ENCODE assay signal across 8 mouse cellular contexts in the genomic region with DNA sequence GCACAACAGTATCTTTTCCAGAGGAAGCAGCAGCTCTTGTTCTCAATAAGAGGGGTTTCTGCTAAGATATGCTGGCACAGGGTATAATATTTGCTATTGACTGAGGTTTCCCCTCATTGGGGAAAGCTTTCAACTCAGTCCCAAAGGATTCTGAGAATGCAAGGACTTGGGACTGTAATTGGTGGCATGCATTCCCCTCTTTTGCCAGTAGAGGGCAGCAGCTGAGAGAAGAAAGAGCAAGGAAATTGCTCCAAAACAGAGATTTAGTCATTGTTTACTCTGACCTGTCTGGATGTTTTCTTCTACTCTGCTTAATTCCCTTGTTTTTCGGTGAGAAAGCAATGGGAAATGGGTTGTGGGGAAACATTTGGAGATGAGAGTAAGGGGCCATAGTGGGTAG. TPM values are rescaled to one million over a fixed set of nuclear protein-coding genes. Genes with fewer than 3 reads are reported as not detected.
DNase-seq lines count a peak whose midpoint lies in the region; ATAC-seq and TF ChIP-seq lines count a peak whose summit lies in the region.
"Had no signal": no experiment of that assay in that cellular context is flagged by ENCODE, and none has a peak within 500 bp of the region (broad histone marks: within the 10 kb centered on the region; RNA-seq: fewer than 3 reads in every experiment).

No protein-coding gene starts in this region.

- H3K27me3 ChIP-seq in intestine, postnatal 0 days (replicated peaks; ENCODE audit: control insufficient read depth, insufficient read depth, low read length): no peaks in the 10 kb centered on the region
- H3K27me3 ChIP-seq in intestine, embryonic 15.5 days (replicated peaks): no peaks in the 10 kb centered on the region
- no peaks in the 10 kb centered on the region for H3K27me3 ChIP-seq in liver, postnatal 0 days (ENCODE audit: insufficient read depth, low read length)
- H3K27me3 ChIP-seq: embryonic facial prominence, embryonic 12.5 days had no signal

- H3K4me2 ChIP-seq in intestine, postnatal 0 days (replicated peaks; ENCODE audit: low read depth): no peak overlapping the region
- H3K4me2 ChIP-seq in intestine, embryonic 15.5 days (replicated peaks): no peak overlapping the region
- H3K4me2 ChIP-seq in liver, postnatal 0 days (ENCODE audit: low read depth, low read length): no peak overlapping the region
- H3K4me2 ChIP-seq: embryonic facial prominence, embryonic 12.5 days had no signal

- H3K9ac ChIP-seq in intestine, postnatal 0 days (ENCODE audit: low read depth, low read length): no peak overlapping the region
- no peak overlapping the region for H3K9ac ChIP-seq in intestine, embryonic 15.5 days
- no peak overlapping the region for H3K9ac ChIP-seq in liver, postnatal 0 days (replicated peaks)
- H3K9ac ChIP-seq: embryonic facial prominence, embryonic 12.5 days had no signal

- no peak for TF ChIP-seq EP300 in liver, postnatal 0 days (IDR thresholded peaks at IDR 0.05; ENCODE audit: low read depth)

- H3K27ac ChIP-seq in intestine, postnatal 0 days (ENCODE audit: low read depth, low read length): no peak overlapping the region
- no peak overlapping the region for H3K27ac ChIP-seq in intestine, embryonic 15.5 days
- H3K27ac ChIP-seq in liver, postnatal 0 days (ENCODE audit: low read depth): no peak overlapping the region
- H3K27ac ChIP-seq: embryonic facial prominence, embryonic 12.5 days had no signal

- no peak for ATAC-seq in intestine, postnatal 0 days
- no peak for ATAC-seq in intestine, embryonic 15.5 days
- ATAC-seq in liver, postnatal 0 days: no peak

- TF ChIP-seq CTCF in intestine, postnatal 0 days (IDR thresholded peaks at IDR 0.05; ENCODE audit: low read depth): peak; percentile 70
- peak; percentile 70 for TF ChIP-seq CTCF in liver, postnatal 0 days (IDR thresholded peaks at IDR 0.05; ENCODE audit: low read depth)

- no peaks in the 10 kb centered on the region for H3K36me3 ChIP-seq in intestine, postnatal 0 days (ENCODE audit: control insufficient read depth, insufficient read depth)
- no peaks in the 10 kb centered on the region for H3K36me3 ChIP-seq in intestine, embryonic 15.5 days
- H3K36me3 ChIP-seq in liver, postnatal 0 days (replicated peaks; ENCODE audit: insufficient read depth, low read length): no peaks in the 10 kb centered on the region
- H3K36me3 ChIP-seq: embryonic facial prominence, embryonic 12.5 days had no signal

- H3K9me3 ChIP-seq in intestine, postnatal 0 days (ENCODE audit: control insufficient read depth): no peaks in the 10 kb centered on the region
- no peaks in the 10 kb centered on the region for H3K9me3 ChIP-seq in intestine, embryonic 15.5 days
- no peaks in the 10 kb centered on the region for H3K9me3 ChIP-seq in liver, postnatal 0 days (ENCODE audit: low read length)
- H3K9me3 ChIP-seq: embryonic facial prominence, embryonic 12.5 days had no signal

- 13% methylated on average over 1 of the region's 1 CpGs for WGBS in intestine, postnatal 0 days
- WGBS in intestine, embryonic 15.5 days: 37% methylated on average over 1 of the region's 1 CpGs
- 35% methylated on average over 1 of the region's 1 CpGs for WGBS in liver, postnatal 0 days (ENCODE audit: insufficient replicate concordance)

- DNase-seq in 3T3-L1 (ENCODE audit: low read depth, low spot score): peak; percentile 62
- peak; percentile 43 for DNase-seq in CD4-positive helper T cell, adult 2 months (ENCODE audit: low read depth, low spot score)
- DNase-seq in c-Kit-negative CD71-positive TER-119-positive erythroid progenitor cells, embryonic 14.5 days (ENCODE audit: low read depth, low spot score): peak; percentile 4
- peak; percentile 32 for DNase-seq in liver, postnatal 0 days
- no peak for DNase-seq in yolk sac, embryonic 10.5 days (ENCODE audit: low spot score)

- H3K4me3 ChIP-seq in intestine, postnatal 0 days (ENCODE audit: low read depth, low read length): no peak overlapping the region
- no peak overlapping the region for H3K4me3 ChIP-seq in intestine, embryonic 15.5 days (replicated peaks)
- no peak overlapping the region for H3K4me3 ChIP-seq in liver, postnatal 0 days (ENCODE audit: low read depth, low read length)
- H3K4me3 ChIP-seq: embryonic facial prominence, embryonic 12.5 days had no signal

- no peaks in the 10 kb centered on the region for H3K4me1 ChIP-seq in intestine, postnatal 0 days (replicated peaks; ENCODE audit: control insufficient read depth, insufficient read depth, low read length)
- no peaks in the 10 kb centered on the region for H3K4me1 ChIP-seq in intestine, embryonic 15.5 days (replicated peaks)
- no peaks in the 10 kb centered on the region for H3K4me1 ChIP-seq in liver, postnatal 0 days (ENCODE audit: insufficient read depth)
- H3K4me1 ChIP-seq: embryonic facial prominence, embryonic 12.5 days had no signal

RNA-seq across cellular contexts. Expression of gene Gm14569, which starts 35.6 kb away (rescaled TPM):
- not detected in 2 replicates for polyA plus RNA-seq in intestine, postnatal 0 days (2015; fragmentation: Nextera tagmentation; extraction: Ambion mirVana)
- polyA plus RNA-seq in intestine, embryonic 15.5 days (2015; fragmentation: Nextera tagmentation; extraction: Ambion mirVana): not detected in 2 replicates
- polyA plus RNA-seq in liver, postnatal 0 days (2015; fragmentation: Nextera tagmentation; extraction: Ambion mirVana): not detected in 2 replicates
- polyA plus RNA-seq: embryonic facial prominence, embryonic 12.5 days had no signal

RNA-seq across cellular contexts. Expression of gene Gm6268, which starts 55.0 kb away (rescaled TPM):
- polyA plus RNA-seq in intestine, postnatal 0 days (2015; fragmentation: Nextera tagmentation; extraction: Ambion mirVana): not detected in 2 replicates
- polyA plus RNA-seq in intestine, embryonic 15.5 days (2015; fragmentation: Nextera tagmentation; extraction: Ambion mirVana): not detected in 2 replicates
- not detected in 2 replicates for polyA plus RNA-seq in liver, postnatal 0 days (2015; fragmentation: Nextera tagmentation; extraction: Ambion mirVana)
- polyA plus RNA-seq: embryonic facial prominence, embryonic 12.5 days had no signal
